Mouse (Mus musculus): ENCODE data around the gene Ptcd1. TPM values are rescaled to one million over a fixed set of nuclear protein-coding genes. Genes with fewer than 3 reads are reported as not detected.

The Ptcd1 gene
- total and polyA plus RNA-seq, 3 experiments = 11.4 to 13.9 (median 11.7) TPM

DNA sequence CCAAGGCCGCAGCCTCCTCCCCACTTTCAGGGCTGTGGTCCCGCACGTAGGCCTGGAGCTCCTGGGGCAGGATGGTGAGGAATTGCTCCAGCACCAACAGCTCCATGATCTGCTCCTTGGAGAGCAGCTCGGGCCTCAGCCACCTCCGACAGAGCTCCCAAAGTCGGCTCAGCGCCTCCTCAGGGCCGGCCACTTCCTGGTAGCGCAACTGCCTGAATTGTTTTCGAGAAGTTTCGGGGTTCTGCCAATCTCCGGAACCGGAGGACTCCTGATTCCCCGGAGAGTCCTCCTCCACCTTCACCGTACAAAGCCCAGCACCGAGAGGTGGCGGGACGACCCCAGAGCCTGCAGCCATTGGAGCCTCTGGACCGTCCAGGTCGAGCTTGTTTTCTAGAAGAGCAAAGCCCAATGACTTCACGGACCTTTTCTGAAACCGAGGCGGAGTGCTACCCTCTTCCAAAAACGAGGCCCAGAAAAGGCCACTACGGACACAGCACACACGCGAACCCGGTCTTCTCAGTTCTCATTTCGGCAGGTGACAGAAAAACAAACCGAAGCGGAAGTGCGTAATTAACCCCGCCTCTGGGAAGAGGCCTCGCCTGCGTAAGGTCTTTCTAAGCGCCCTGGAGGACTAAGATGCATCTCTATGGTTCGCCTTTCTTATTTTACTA, 34.5 kb upstream of the Ptcd1 start, which contains the start of gene Zkscan14 (continued):
- TF ChIP-seq MAZ (IDR thresholded peaks at IDR 0.05; ENCODE audit: low read depth, low read length) (no peak), ZC3H11A (IDR thresholded peaks at IDR 0.05; ENCODE audit: low read depth, low read length) (no peak), MAX (IDR thresholded peaks at IDR 0.05; ENCODE audit: low read length) (peak; percentile 62), RAD21 (IDR thresholded peaks at IDR 0.05; ENCODE audit: low read depth, low read length) (no peak), JUND (conservative IDR thresholded peaks at IDR 0.05; ENCODE audit: low read depth, low read length) (0 out of 2 replicates have a peak, but pooled peaks have one; percentile 33), CHD1 (IDR thresholded peaks at IDR 0.05; ENCODE audit: low read depth, low read length) (no peak), ZNF384 (IDR thresholded peaks at IDR 0.05; ENCODE audit: low read depth, low read length) (no peak), HCFC1 (IDR thresholded peaks at IDR 0.05; ENCODE audit: low read depth, low read length) (peak; percentile 89)

GRCm38 (mm10) chr5:145200387-145200786, 33.5 kb upstream of the Ptcd1 start:
- Histone ChIP-seq H3K9me3 (replicated peaks; ENCODE audit: low read length) (no peaks in the 10 kb centered on the region), H3K27ac (ENCODE audit: insufficient read depth, low read depth) (no peak overlapping the region), H3K36me3 (replicated peaks in 1 of 2; ENCODE audit: control insufficient read depth in 1 of 2, insufficient read depth in 1 of 2, low read length in 1 of 2) (peaks cover 26 to 32% of the 10 kb centered on the region in 2 experiments), H3K27me3 (replicated peaks) (no peaks in the 10 kb centered on the region), H3K4me1 (ENCODE audit: control insufficient read depth in 1 of 2, insufficient read depth in 2 of 2) (peaks cover 6 to 34% of the 10 kb centered on the region in 2 experiments; a peak in 3 of 4 replicates), H3K4me2 (ENCODE audit: insufficient read depth, low read depth, poor library complexity, severe bottlenecking) (peak overlapping the region; percentile 91), H3K9ac (ENCODE audit: insufficient read depth, low read depth) (peak overlapping the region; percentile 74), H3K79me2 (replicated peaks; ENCODE audit: control insufficient read depth, extremely low read depth, insufficient read depth, poor library complexity, severe bottlenecking) (peaks cover 20% of the 10 kb centered on the region), H3K4me3 (replicated peaks in 1 of 3; ENCODE audit: low read depth in 2 of 3, low read length in 2 of 3, poor library complexity in 1 of 3) (peak overlapping the region; percentile 90 to 94 (median 92))
- no peak for DNase-seq (ENCODE audit: extremely low read depth)
- no peak for TF ChIP-seq MAZ (IDR thresholded peaks at IDR 0.05; ENCODE audit: low read depth, low read length)
- no peak for TF ChIP-seq KAT2A (IDR thresholded peaks at IDR 0.05; ENCODE audit: insufficient replicate concordance, low read length)
- no peak for TF ChIP-seq POLR2AphosphoS2 (IDR thresholded peaks at IDR 0.05; ENCODE audit: low read depth, low read length)
- TF ChIP-seq MAFK (IDR thresholded peaks at IDR 0.05; ENCODE audit: insufficient replicate concordance, low read length) = no peak
- peak; percentile 33; the same call in 1 of the 2 replicates for TF ChIP-seq SIN3A (IDR thresholded peaks at IDR 0.05; ENCODE audit: low read length)
- TF ChIP-seq BHLHE40 (IDR thresholded peaks at IDR 0.05; ENCODE audit: low read depth, low read length) = peak; percentile 82
- no peak for TF ChIP-seq E2F4 (IDR thresholded peaks at IDR 0.05; ENCODE audit: insufficient replicate concordance, low read depth, low read length)
- in situ Hi-C loops (cut with MboI; ENCODE audit: low pct_ligation_motif_present, low pct_unique_long_range_greater_than_20kb, low sequenced_read_pairs) = no loop called here
- dilution Hi-C loops (cut with MboI; ENCODE audit: extremely low pct_ligation_motif_present, extremely low pct_unique_long_range_greater_than_20kb, low sequenced_read_pairs) = no loop called here

DNA sequence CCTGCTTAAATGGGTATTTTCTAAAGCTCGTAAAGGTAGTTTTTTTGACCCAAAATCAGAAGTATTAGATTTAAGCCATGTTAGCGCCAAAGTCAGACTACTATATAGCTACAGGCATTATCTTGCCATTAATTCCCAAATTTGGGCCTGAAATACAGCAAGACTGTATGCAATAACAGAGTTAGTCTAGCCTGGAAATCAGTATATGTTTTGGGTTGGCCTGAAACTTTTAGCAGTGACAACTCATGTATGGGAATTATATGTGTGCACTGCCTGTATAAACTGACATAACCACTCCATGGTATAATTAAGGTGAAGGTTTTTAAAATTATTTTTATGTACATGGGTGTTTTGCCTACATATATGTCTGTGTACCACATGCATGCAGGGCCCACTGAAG, 25.1 kb upstream of the Ptcd1 start, which contains the start of gene Atp5j2:
TSS of gene Atp5j2 (minus strand) at position 101 of the 400 bp plus-strand sequence.
- peak within 1 kb of the TSS; percentile 99 for H3K4me2 ChIP-seq (ENCODE audit: insufficient read depth, low read depth, poor library complexity, severe bottlenecking)
- H3K4me3 ChIP-seq (replicated peaks in 1 of 3; ENCODE audit: low read depth in 2 of 3, low read length in 2 of 3, poor library complexity in 1 of 3) = peak within 1 kb of the TSS; percentile 76 to 97 (median 84)
- no peaks in the 10 kb centered on the region for H3K27me3 ChIP-seq (replicated peaks)
- H3K9me3 ChIP-seq (replicated peaks; ENCODE audit: low read length) = no peaks in the 10 kb centered on the region
- H3K9ac ChIP-seq (ENCODE audit: insufficient read depth, low read depth) = peak within 1 kb of the TSS; percentile 78
- peaks cover 42% of the 10 kb centered on the region for H3K79me2 ChIP-seq (replicated peaks; ENCODE audit: control insufficient read depth, extremely low read depth, insufficient read depth, poor library complexity, severe bottlenecking)
- peaks cover 31 to 55% of the 10 kb centered on the region in 2 experiments for H3K36me3 ChIP-seq (replicated peaks in 1 of 2; ENCODE audit: control insufficient read depth in 1 of 2, insufficient read depth in 1 of 2, low read length in 1 of 2)
- no peak for TF ChIP-seq JUND (conservative IDR thresholded peaks at IDR 0.05; ENCODE audit: low read depth, low read length)
- no peak for TF ChIP-seq TBP (conservative IDR thresholded peaks at IDR 0.05; ENCODE audit: low read depth, low read length)
- no peak for TF ChIP-seq TCF12 (IDR thresholded peaks at IDR 0.05; ENCODE audit: low read depth, low read length)
- no peak for TF ChIP-seq BHLHE40 (IDR thresholded peaks at IDR 0.05; ENCODE audit: low read depth, low read length)
- no peak for TF ChIP-seq NELFE (IDR thresholded peaks at IDR 0.05; ENCODE audit: low read depth, low read length)
- no peak for TF ChIP-seq MXI1 (IDR thresholded peaks at IDR 0.05; ENCODE audit: low read depth, low read length)
- TF ChIP-seq SIN3A (IDR thresholded peaks at IDR 0.05; ENCODE audit: low read length) = no peak
- TF ChIP-seq ETS1 (conservative IDR thresholded peaks at IDR 0.05; ENCODE audit: low read depth, low read length) = no peak
- TF ChIP-seq ZMIZ1 (IDR thresholded peaks at IDR 0.05; ENCODE audit: low read depth, low read length) = no peak
- in situ Hi-C loops (cut with MboI; ENCODE audit: low pct_ligation_motif_present, low pct_unique_long_range_greater_than_20kb, low sequenced_read_pairs) = no loop called here
- H3K27ac ChIP-seq (ENCODE audit: insufficient read depth, low read depth) = peak within 1 kb of the TSS; percentile 18; the same call in 1 of the 2 replicates
- no peak for DNase-seq (ENCODE audit: extremely low read depth)
- dilution Hi-C loops (cut with MboI; ENCODE audit: extremely low pct_ligation_motif_present, extremely low pct_unique_long_range_greater_than_20kb, low sequenced_read_pairs) = no loop called here
- H3K4me1 ChIP-seq (ENCODE audit: control insufficient read depth in 1 of 2, insufficient read depth in 2 of 2) = peaks cover 9 to 26% of the 10 kb centered on the region in 2 experiments

Measured in CH12.LX (cell line).